11 mouse cellular contexts compared by ENCODE assay signal in genomic region chr17:33953310-33953709, GRCm38 (mm10). TPM values are rescaled to one million over a fixed set of nuclear protein-coding genes. Genes with fewer than 3 reads are reported as not detected.
DNase-seq lines count a peak whose midpoint lies in the region; ATAC-seq and TF ChIP-seq lines count a peak whose summit lies in the region.
"Had no signal": no experiment of that assay in that cellular context is flagged by ENCODE, and none has a peak within 500 bp of the region (broad histone marks: within the 10 kb centered on the region; RNA-seq: fewer than 3 reads in every experiment).

No protein-coding gene starts in this region.

- 81% methylated on average over 3 of the region's 3 CpGs for WGBS in heart, embryonic 16.5 days
- 80% methylated on average over 3 of the region's 3 CpGs for WGBS in embryonic facial prominence, embryonic 15.5 days
- WGBS in limb, embryonic 14.5 days = 88% methylated on average over 3 of the region's 3 CpGs

- H3K27ac ChIP-seq in heart, embryonic 16.5 days (ENCODE audit: low read length) = 0 out of 2 replicates have a peak overlapping the region, but pooled peaks have one; percentile 39
- H3K27ac ChIP-seq in embryonic facial prominence, embryonic 15.5 days (replicated peaks) = peak overlapping the region; percentile 51
- H3K27ac ChIP-seq in limb, embryonic 14.5 days (replicated peaks; ENCODE audit: low read depth, low read length) = no peak overlapping the region

- peaks cover 27% of the 10 kb centered on the region for H3K36me3 ChIP-seq in heart, embryonic 16.5 days (ENCODE audit: control insufficient read depth, insufficient read depth)
- peaks cover 74% of the 10 kb centered on the region for H3K36me3 ChIP-seq in E14TG2a.4 (ENCODE audit: insufficient read depth, low read length)
- H3K36me3 ChIP-seq in embryonic facial prominence, embryonic 15.5 days = peaks cover 44% of the 10 kb centered on the region
- H3K36me3 ChIP-seq in limb, embryonic 14.5 days (ENCODE audit: control insufficient read depth, insufficient read depth, low read length) = peaks cover 58% of the 10 kb centered on the region

- peaks cover 52% of the 10 kb centered on the region for H3K4me1 ChIP-seq in heart, embryonic 16.5 days (ENCODE audit: control insufficient read depth, insufficient read depth, low read length)
- H3K4me1 ChIP-seq in E14TG2a.4 (replicated peaks; ENCODE audit: low read depth, low read length) = peaks cover 66% of the 10 kb centered on the region
- peaks cover 71% of the 10 kb centered on the region for H3K4me1 ChIP-seq in embryonic facial prominence, embryonic 15.5 days
- peaks cover 38% of the 10 kb centered on the region for H3K4me1 ChIP-seq in limb, embryonic 14.5 days (ENCODE audit: control insufficient read depth, insufficient read depth, low read length)

- H3K9me3 ChIP-seq in heart, embryonic 16.5 days (replicated peaks; ENCODE audit: control insufficient read depth, low read length) = no peaks in the 10 kb centered on the region
- no peaks in the 10 kb centered on the region for H3K9me3 ChIP-seq in E14TG2a.4 (ENCODE audit: low read length)
- no peaks in the 10 kb centered on the region for H3K9me3 ChIP-seq in embryonic facial prominence, embryonic 15.5 days (replicated peaks)
- no peaks in the 10 kb centered on the region for H3K9me3 ChIP-seq in limb, embryonic 14.5 days (ENCODE audit: control insufficient read depth, low read length)

- DNase-seq in heart, postnatal 25 days (ENCODE audit: low spot score) = no peak
- DNase-seq in limb, embryonic 14.5 days (ENCODE audit: low spot score) = no peak
- no peak for DNase-seq in left cerebral cortex, adult 18-20 months (ENCODE audit: low spot score in 2 of 2)
- no peak for DNase-seq in urinary bladder, postnatal 25 days (ENCODE audit: low spot score)
- DNase-seq in spleen, adult 12 weeks (ENCODE audit: low spot score) = no peak
- DNase-seq: kidney, postnatal 4 days; spleen, adult 18-20 months had no signal

- H3K9ac ChIP-seq in heart, embryonic 16.5 days (ENCODE audit: low read length) = peak overlapping the region; percentile 29
- no peak overlapping the region for H3K9ac ChIP-seq in embryonic facial prominence, embryonic 15.5 days
- peak overlapping the region; percentile 21; the same call in 1 of the 2 replicates for H3K9ac ChIP-seq in limb, embryonic 14.5 days (ENCODE audit: low read depth, low read length, severe bottlenecking)

- H3K27me3 ChIP-seq in heart, embryonic 16.5 days (ENCODE audit: control insufficient read depth, insufficient read depth, low read length) = no peaks in the 10 kb centered on the region
- no peaks in the 10 kb centered on the region for H3K27me3 ChIP-seq in E14TG2a.4 (ENCODE audit: insufficient read depth, low read length)
- no peaks in the 10 kb centered on the region for H3K27me3 ChIP-seq in embryonic facial prominence, embryonic 15.5 days
- H3K27me3 ChIP-seq in limb, embryonic 14.5 days (ENCODE audit: control insufficient read depth, insufficient read depth, low read length) = no peaks in the 10 kb centered on the region

- TF ChIP-seq POLR2A in limb, embryonic 14.5 days (IDR thresholded peaks at IDR 0.05; ENCODE audit: borderline replicate concordance, extremely low read depth, insufficient read depth, insufficient read length) = no peak

- no peak for TF ChIP-seq CTCF in E14TG2a.4 (conservative IDR thresholded peaks at IDR 0.05; ENCODE audit: low read length)

- ATAC-seq in heart, embryonic 16.5 days (replicated peaks; ENCODE audit: extremely low read depth, insufficient read depth, low FRiP score) = no peak
- no peak for ATAC-seq in embryonic facial prominence, embryonic 15.5 days (ENCODE audit: insufficient number of reproducible peaks, low FRiP score, low TSS enrichment, low read depth)
- no peak for ATAC-seq in limb, embryonic 14.5 days (ENCODE audit: low FRiP score, low read depth)
- ATAC-seq: midbrain, embryonic 16.5 days had no signal

- H3K4me3 ChIP-seq in heart, embryonic 16.5 days (ENCODE audit: low read length) = no peak overlapping the region
- H3K4me3 ChIP-seq in E14TG2a.4 (replicated peaks; ENCODE audit: low read length) = peak overlapping the region; percentile 95
- H3K4me3 ChIP-seq in embryonic facial prominence, embryonic 15.5 days (replicated peaks) = peak overlapping the region; percentile 87; the same call in 1 of the 2 replicates
- no peak overlapping the region for H3K4me3 ChIP-seq in limb, embryonic 14.5 days (replicated peaks; ENCODE audit: low read length)

- intact Hi-C loops in heart, postnatal 25 days (cut with DNase I) = no loop called here

- H3K4me2 ChIP-seq in heart, embryonic 16.5 days (ENCODE audit: low read depth, low read length) = 0 out of 2 replicates have a peak overlapping the region, but pooled peaks have one; percentile 9
- 0 out of 2 replicates have a peak overlapping the region, but pooled peaks have one; percentile 3 for H3K4me2 ChIP-seq in embryonic facial prominence, embryonic 15.5 days (replicated peaks)
- H3K4me2 ChIP-seq in limb, embryonic 14.5 days (replicated peaks; ENCODE audit: low read depth, low read length, severe bottlenecking) = no peak overlapping the region

RNA-seq across cellular contexts. Expression of gene B3galt4, which starts 2.0 kb away (rescaled TPM):
- polyA plus RNA-seq in heart, embryonic 16.5 days (2015; fragmentation: Nextera tagmentation; extraction: Ambion mirVana) = 5.7 and 5.8 TPM in 2 replicates
- total RNA-seq in heart, postnatal 25 days (2021) = 1 to 10 TPM; 1.7 to 1.9 TPM
- polyA plus RNA-seq in embryonic facial prominence, embryonic 15.5 days (2015; fragmentation: Nextera tagmentation; extraction: Ambion mirVana) = 6.0 and 8.5 TPM in 2 replicates
- polyA plus RNA-seq in limb, embryonic 14.5 days (2012; rRNA removed) = 7.7 and 9.3 TPM in 2 replicates
- polyA plus RNA-seq in limb, embryonic 14.5 days (2014; fragmentation: Nextera tagmentation; extraction: Ambion mirVana) = 4.0 and 6.6 TPM in 2 replicates
- total RNA-seq in left cerebral cortex, adult 18-20 months (2021) = 1 to 10 TPM; 5.9 to 6.5 TPM

RNA-seq across cellular contexts. Expression of gene Vps52, which starts 2.3 kb away (rescaled TPM):
- polyA plus RNA-seq in heart, embryonic 16.5 days (2015; fragmentation: Nextera tagmentation; extraction: Ambion mirVana) = 39.7 and 42.5 TPM in 2 replicates
- total RNA-seq in heart, postnatal 25 days (2021) = 10 to 100 TPM; 39.2 to 39.4 TPM
- 48.9 and 57.2 TPM in 2 replicates for polyA plus RNA-seq in embryonic facial prominence, embryonic 15.5 days (2015; fragmentation: Nextera tagmentation; extraction: Ambion mirVana)
- 48.8 and 62.7 TPM in 2 replicates for polyA plus RNA-seq in limb, embryonic 14.5 days (2012; rRNA removed)
- polyA plus RNA-seq in limb, embryonic 14.5 days (2014; fragmentation: Nextera tagmentation; extraction: Ambion mirVana) = 38.6 and 43.4 TPM in 2 replicates
- 10 to 100 TPM; 71.1 to 71.2 TPM for total RNA-seq in left cerebral cortex, adult 18-20 months (2021)

RNA-seq across cellular contexts. Expression of gene Rps18, which starts 2.5 kb away (rescaled TPM):
- polyA plus RNA-seq in heart, embryonic 16.5 days (2015; fragmentation: Nextera tagmentation; extraction: Ambion mirVana) = 873 and 901 TPM in 2 replicates
- total RNA-seq in heart, postnatal 25 days (2021) = 100 to 1,000 TPM; 408 to 435 TPM
- 1,731 and 1,878 TPM in 2 replicates for polyA plus RNA-seq in embryonic facial prominence, embryonic 15.5 days (2015; fragmentation: Nextera tagmentation; extraction: Ambion mirVana)
- polyA plus RNA-seq in limb, embryonic 14.5 days (2012; rRNA removed) = 1,284 and 1,402 TPM in 2 replicates
- polyA plus RNA-seq in limb, embryonic 14.5 days (2014; fragmentation: Nextera tagmentation; extraction: Ambion mirVana) = 2,129 and 2,245 TPM in 2 replicates
- 100 to 1,000 TPM; 332 to 337 TPM for total RNA-seq in left cerebral cortex, adult 18-20 months (2021)

RNA-seq across cellular contexts. Expression of gene Wdr46, which starts 12.8 kb away (rescaled TPM):
- polyA plus RNA-seq in heart, embryonic 16.5 days (2015; fragmentation: Nextera tagmentation; extraction: Ambion mirVana) = 19.3 and 20.5 TPM in 2 replicates
- 10 to 100 TPM in 1 of 2 experiments, 1 to 10 TPM in 1; 9.3 to 10.2 TPM for total RNA-seq in heart, postnatal 25 days (2021)
- polyA plus RNA-seq in embryonic facial prominence, embryonic 15.5 days (2015; fragmentation: Nextera tagmentation; extraction: Ambion mirVana) = 36.2 and 36.5 TPM in 2 replicates
- polyA plus RNA-seq in limb, embryonic 14.5 days (2012; rRNA removed) = 30.5 and 30.9 TPM in 2 replicates
- 21.6 and 25.0 TPM in 2 replicates for polyA plus RNA-seq in limb, embryonic 14.5 days (2014; fragmentation: Nextera tagmentation; extraction: Ambion mirVana)
- 10 to 100 TPM; 12.5 to 13.8 TPM for total RNA-seq in left cerebral cortex, adult 18-20 months (2021)

RNA-seq across cellular contexts. Expression of gene Pfdn6, which starts 13.2 kb away (rescaled TPM):
- 125 and 133 TPM in 2 replicates for polyA plus RNA-seq in heart, embryonic 16.5 days (2015; fragmentation: Nextera tagmentation; extraction: Ambion mirVana)
- total RNA-seq in heart, postnatal 25 days (2021) = 10 to 100 TPM; 70.7 to 77.3 TPM
- polyA plus RNA-seq in embryonic facial prominence, embryonic 15.5 days (2015; fragmentation: Nextera tagmentation; extraction: Ambion mirVana) = 145 and 163 TPM in 2 replicates
- polyA plus RNA-seq in limb, embryonic 14.5 days (2012; rRNA removed) = 53.6 and 104 TPM in 2 replicates
- polyA plus RNA-seq in limb, embryonic 14.5 days (2014; fragmentation: Nextera tagmentation; extraction: Ambion mirVana) = 135 and 142 TPM in 2 replicates
- total RNA-seq in left cerebral cortex, adult 18-20 months (2021) = 10 to 100 TPM; 92.3 to 94.0 TPM

Comparison
In these comparisons a context has a peak if more than half of its experiments do, and no peak if none do; other contexts are left out.
1. H3K4me3 ChIP-seq: peak in E14TG2a.4 (single experiment) and embryonic facial prominence, embryonic 15.5 days (single experiment); none in heart, embryonic 16.5 days (single experiment) and limb, embryonic 14.5 days (single experiment).